Mouse (Mus musculus): Measurements from ENCODE around the gene Prkar1a.

DNA sequence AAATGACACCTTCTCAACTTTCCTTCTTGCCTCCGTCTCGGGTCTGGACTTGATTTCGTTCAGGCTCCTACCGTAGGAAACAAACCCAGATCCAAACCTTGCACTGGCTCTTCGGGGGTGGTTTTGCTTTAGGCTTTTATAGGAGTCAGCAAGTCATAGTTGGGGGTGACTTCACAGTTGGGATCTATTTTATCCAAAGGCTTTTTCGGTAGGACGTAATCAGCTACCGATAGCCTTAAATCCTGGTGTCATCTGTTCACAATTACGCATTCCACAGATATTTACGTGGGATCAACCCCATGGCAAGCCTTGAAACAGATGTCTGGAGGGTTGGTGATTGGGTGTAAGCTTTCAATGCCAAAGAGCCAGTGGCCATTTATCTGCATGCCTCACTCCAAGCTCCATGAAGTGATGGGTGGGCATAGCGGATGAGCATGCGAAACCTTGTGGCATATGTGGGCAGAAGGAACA is 66.1 kb downstream of the Prkar1a start:
- TF ChIP-seq CTCF (IDR thresholded peaks at IDR 0.05; ENCODE audit: extremely low read depth, insufficient read depth, low read length) (no peak), POLR2A (IDR thresholded peaks at IDR 0.05; ENCODE audit: extremely low read depth, insufficient read depth, low read length) (no peak)
